Mouse (Mus musculus) hindbrain, embryonic 13.5 days (tissue): ENCODE measurements around the gene Dop1a. TPM values are rescaled to one million over a fixed set of nuclear protein-coding genes. Genes with fewer than 3 reads are reported as not detected.

ENCODE experiments used
- ATAC-seq: fragments of 200-750 bp; cut with Nextera tagmentation; 2 replicates; pipeline ENCODE4 v1.8.0; 2017; ENCODE audit warnings: moderate TSS enrichment; ENCODE audit not compliant: low FRiP score
- H3K27ac ChIP-seq: fragments of 300-500 bp; sonication (generic); 2 replicates; pipeline ENCODE4 v1.5.1; 2015; ENCODE audit warnings: inconsistent platforms, mild to moderate bottlenecking, moderate library complexity
- H3K27me3 ChIP-seq: fragments of 300-500 bp; sonication (generic); 2 replicates; pipeline ENCODE4 v1.6.1; 2015; ENCODE audit warnings: mild to moderate bottlenecking, inconsistent platforms
- H3K36me3 ChIP-seq: fragments of 300-500 bp; sonication (generic); 2 replicates; pipeline ENCODE4 v1.6.1; 2015; ENCODE audit warnings: mild to moderate bottlenecking, inconsistent platforms
- H3K4me1 ChIP-seq: fragments of 300-500 bp; sonication (generic); replicated peaks from 2 replicates; pipeline ENCODE4 v1.6.1; 2015; ENCODE audit warnings: inconsistent platforms
- H3K4me2 ChIP-seq: fragments of 300-500 bp; sonication (generic); 2 replicates; pipeline ENCODE4 v1.6.1; 2015; ENCODE audit warnings: inconsistent platforms, mild to moderate bottlenecking, moderate library complexity
- H3K4me3 ChIP-seq: fragments of 300-500 bp; sonication (generic); 2 replicates; pipeline ENCODE4 v1.5.1; 2015; ENCODE audit warnings: mild to moderate bottlenecking, inconsistent platforms
- H3K9ac ChIP-seq: fragments of 300-500 bp; sonication (generic); 2 replicates; pipeline ENCODE4 v1.6.1; 2015; ENCODE audit warnings: mild to moderate bottlenecking, inconsistent platforms
- H3K9me3 ChIP-seq: fragments of 300-500 bp; sonication (generic); 2 replicates; pipeline ENCODE4 v1.6.1; 2016; ENCODE audit warnings: inconsistent platforms
- whole genome bisulfite sequencing: fragments of 180-500 bp; shearing (Covaris S2); methylation state at CpG from one replicate; pipeline ENCODE4 v1.1.7; 2015; 5-methylcytosine and 5-hydroxymethylcytosine counted together
- polyA plus RNA-seq: library from polyadenylated mRNA; unstranded; fragments of >200 nt; fragmentation: Nextera tagmentation; extraction: Ambion mirVana; gene quantifications from 2 replicates; pipeline ENCODE4 v1.2.1, GENCODE M21; 2015

The Dop1a gene
- 28.5 and 31.7 TPM in 2 replicates for polyA plus RNA-seq

DNA sequence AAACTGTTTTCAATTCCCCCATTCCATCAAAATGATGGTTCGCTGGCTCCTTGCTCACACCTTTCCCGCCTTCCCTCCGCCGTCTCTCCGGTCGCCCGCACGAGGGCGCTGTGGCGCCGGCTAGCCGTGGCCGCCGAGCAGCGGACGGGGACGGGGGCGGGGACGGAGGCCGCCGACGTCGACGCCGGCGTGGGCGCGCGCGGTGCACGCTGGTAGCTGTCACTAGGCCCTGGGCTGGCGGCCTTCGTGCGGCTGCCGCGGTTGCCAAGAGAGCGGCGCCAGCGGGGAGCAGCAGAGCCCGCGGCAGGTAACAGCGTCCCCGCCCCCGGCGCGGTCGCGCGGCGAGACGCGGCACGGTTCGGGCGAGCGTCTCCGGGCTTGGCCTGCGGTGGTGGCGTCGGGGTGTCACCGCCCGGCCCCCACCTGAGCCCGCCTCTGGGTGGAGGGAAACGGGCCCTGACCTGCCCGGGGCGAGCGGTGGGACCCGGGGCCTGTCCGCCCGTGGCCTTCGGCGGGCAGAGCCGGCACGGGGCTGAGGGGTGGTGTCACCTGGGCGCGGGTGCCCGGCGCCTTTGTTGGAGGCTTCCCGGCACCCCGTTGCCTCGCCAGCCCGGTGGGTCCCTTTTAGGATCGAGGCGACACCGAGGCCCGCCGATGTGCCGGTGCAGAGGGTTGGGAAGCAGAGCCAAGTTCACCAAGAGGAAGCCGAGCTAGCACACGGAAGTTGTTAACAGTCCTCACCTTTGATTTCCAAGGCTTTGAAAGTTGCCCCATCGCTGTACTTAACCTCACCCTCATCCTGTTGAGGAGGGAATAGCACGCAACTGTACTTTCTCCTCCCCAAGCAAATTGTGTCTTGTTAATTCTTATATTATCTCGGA is at the start of gene Dop1a:
Gene Dop1a, plus strand, starts transcription at position 165 of the 881 bp plus-strand sequence.
- WGBS = under 1% methylated on average over 89 of the region's 93 CpGs
- Histone ChIP-seq H3K4me1 (peaks cover 28% of the 10 kb centered on the region), H3K27me3 (0 out of 2 replicates have a peak, but pooled peaks cover 10% of the 10 kb centered on the region), H3K9ac (peak within 1 kb of the TSS; percentile 97), H3K4me2 (peak within 1 kb of the TSS; percentile 60), H3K9me3 (no peaks in the 10 kb centered on the region), H3K4me3 (peak within 1 kb of the TSS; percentile 96), H3K36me3 (no peaks in the 10 kb centered on the region), H3K27ac (peak within 1 kb of the TSS; percentile 89)
- peak; percentile 94 for ATAC-seq

DNA sequence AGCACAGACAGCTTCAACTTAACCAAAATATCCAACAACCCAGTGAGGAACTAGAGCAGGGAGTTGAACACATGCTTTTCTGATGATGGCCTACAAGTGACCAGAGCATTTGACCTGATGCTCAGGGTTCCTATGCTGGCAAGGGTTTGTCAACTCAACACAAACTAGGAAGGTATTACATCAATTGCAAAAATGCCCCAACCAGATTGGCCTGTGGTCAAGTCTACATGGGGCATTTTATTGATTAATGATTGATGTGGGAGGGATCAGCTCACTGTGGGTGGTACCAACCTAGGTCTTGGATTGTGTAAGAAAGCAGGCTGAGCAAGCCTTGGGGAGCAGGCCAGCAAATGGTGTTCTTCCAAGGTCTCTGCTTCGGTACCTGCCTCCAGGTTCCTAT is 49.0 kb upstream of the Dop1a start:
- no peaks in the 10 kb centered on the region for H3K27me3 ChIP-seq
- H3K9me3 ChIP-seq = no peaks in the 10 kb centered on the region
- no peak overlapping the region for H3K9ac ChIP-seq
- 96% methylated on average over 1 of the region's 1 CpGs for WGBS
- no peak for ATAC-seq
- no peak overlapping the region for H3K4me3 ChIP-seq
- peaks cover under 1% of the 10 kb centered on the region; the same call in 1 of the 2 replicates for H3K36me3 ChIP-seq
- no peak overlapping the region for H3K27ac ChIP-seq
- no peak overlapping the region for H3K4me2 ChIP-seq
- no peaks in the 10 kb centered on the region for H3K4me1 ChIP-seq

DNA sequence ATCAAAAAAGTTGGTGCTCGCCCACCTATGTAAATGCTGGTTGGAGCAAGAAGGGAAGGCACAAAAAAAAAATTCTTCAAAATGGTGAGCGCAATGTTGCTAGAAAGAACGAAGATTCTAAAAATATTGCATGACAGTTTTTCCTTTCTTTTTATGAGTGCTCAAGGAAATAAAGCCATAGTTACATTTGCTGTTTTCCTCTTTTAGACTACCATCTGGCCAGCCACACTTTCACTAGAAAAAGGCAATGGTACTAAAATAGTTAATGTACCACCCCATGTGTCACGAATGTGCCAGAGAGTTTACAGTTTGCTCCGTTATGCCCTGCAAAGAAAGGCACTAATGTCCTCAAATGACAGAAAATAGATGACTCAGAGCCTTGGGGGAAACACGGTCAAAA is 47.6 kb upstream of the Dop1a start:
- ATAC-seq = no peak
- WGBS = 90% methylated on average over 6 of the region's 6 CpGs
- Histone ChIP-seq H3K36me3 (no peaks in the 10 kb centered on the region), H3K9me3 (no peaks in the 10 kb centered on the region), H3K4me3 (no peak overlapping the region), H3K4me1 (no peaks in the 10 kb centered on the region), H3K9ac (no peak overlapping the region), H3K27ac (no peak overlapping the region), H3K27me3 (no peaks in the 10 kb centered on the region), H3K4me2 (no peak overlapping the region)

DNA sequence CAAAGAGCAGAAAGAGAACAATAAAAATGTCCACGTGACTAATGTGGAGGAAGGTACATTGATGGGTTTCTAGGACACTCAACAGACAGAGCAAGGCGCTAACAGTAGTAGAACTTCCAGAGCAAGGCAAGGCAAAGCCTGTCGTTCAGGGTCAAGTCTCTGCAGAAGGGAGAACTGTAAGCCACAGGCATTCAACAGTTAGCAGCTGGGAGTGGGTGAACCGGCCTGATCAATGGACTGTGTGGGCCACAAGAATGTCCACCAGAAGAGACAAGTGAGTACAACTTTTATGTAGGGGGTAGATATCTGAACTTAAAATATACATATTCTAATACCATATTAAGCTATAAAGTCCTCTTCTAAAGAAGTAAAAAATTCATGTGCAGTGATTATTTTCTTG is 43.6 kb upstream of the Dop1a start:
- no peak for ATAC-seq
- Histone ChIP-seq H3K4me3 (no peak overlapping the region), H3K27me3 (no peaks in the 10 kb centered on the region), H3K9me3 (no peaks in the 10 kb centered on the region), H3K27ac (no peak overlapping the region), H3K4me2 (no peak overlapping the region), H3K9ac (no peak overlapping the region), H3K36me3 (no peaks in the 10 kb centered on the region), H3K4me1 (no peaks in the 10 kb centered on the region)
- WGBS = 87% methylated on average over 4 of the region's 4 CpGs

DNA sequence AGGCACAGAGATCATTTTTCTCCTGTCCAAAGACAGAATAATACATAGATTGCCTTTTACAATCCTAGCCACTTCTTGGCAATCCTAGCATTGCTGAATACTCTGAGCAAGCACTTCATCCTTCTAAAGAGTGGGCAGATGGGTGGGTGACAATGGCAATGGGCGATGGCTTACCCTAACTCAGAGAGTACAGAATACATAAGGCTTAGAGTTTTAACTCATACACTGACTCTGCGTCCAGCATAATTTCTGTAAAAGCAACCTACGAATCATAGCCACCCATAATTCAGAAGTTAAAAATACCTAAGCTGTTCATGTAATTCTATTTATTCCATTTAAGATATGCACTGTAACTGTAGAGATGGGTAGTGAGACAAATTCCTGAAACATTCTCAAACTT is 31.4 kb upstream of the Dop1a start:
- no peak overlapping the region for H3K27ac ChIP-seq
- no peak overlapping the region for H3K4me3 ChIP-seq
- H3K27me3 ChIP-seq = no peaks in the 10 kb centered on the region
- 94% methylated on average over 3 of the region's 3 CpGs for WGBS
- no peak overlapping the region for H3K9ac ChIP-seq
- H3K36me3 ChIP-seq = no peaks in the 10 kb centered on the region
- no peaks in the 10 kb centered on the region for H3K9me3 ChIP-seq
- no peak for ATAC-seq
- H3K4me2 ChIP-seq = no peak overlapping the region
- H3K4me1 ChIP-seq = peaks cover 6% of the 10 kb centered on the region; the same call in 1 of the 2 replicates

DNA sequence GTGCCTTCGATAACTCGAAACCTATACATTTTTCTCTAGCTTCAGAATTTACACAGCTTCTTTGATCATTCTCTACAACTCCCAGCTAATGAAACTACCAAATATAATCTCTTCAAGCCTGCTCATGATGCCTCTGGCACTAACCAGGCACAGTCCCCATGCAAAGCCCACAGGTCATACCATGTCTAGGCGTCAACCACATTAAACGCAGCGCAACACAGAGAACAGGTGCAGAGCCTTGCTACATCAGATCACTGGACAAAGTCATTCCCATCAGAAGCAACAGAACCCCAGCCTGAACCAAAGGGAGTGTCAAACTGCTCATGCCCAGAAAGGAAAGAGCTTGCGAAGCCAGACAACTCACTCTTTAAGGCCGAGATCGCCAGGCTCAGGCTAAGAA is 30.3 kb upstream of the Dop1a start:
- 93% methylated on average over 8 of the region's 8 CpGs for WGBS
- no peaks in the 10 kb centered on the region for H3K9me3 ChIP-seq
- ATAC-seq = no peak

DNA sequence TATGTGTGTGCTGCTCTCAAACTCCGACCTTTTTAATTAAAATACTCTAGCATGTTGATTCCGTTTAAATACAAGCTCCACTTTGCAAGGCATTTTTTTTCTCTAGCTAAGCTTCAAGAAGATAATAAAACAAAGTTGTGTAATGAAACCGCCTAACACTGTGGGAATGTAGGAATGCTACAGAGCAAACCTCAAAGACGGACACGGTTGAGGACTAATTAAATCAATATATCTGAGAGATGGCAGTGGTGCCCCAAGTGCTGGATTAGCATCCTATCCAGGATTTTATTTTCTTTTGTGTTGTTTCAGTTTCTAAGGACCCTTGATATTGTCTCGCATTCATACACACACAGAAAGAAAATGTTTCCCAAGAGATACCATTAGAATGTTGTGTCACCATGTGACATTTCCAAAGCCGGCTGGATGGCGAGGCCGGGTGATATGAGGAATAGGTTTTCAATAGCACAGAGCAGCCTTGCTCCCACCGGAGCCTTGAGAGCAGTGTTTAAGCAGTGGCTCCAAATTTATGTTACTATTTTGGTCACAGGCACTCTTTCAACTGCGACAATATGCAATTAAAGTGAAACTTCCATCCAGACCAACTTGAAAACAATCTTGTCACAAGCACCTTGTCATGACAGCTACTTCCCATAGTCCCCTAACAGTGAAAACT is 28.5 kb upstream of the Dop1a start:
- Histone ChIP-seq H3K4me2 (no peak overlapping the region), H3K9me3 (no peaks in the 10 kb centered on the region)
- 0 out of 2 replicates have a peak, but pooled peaks have one; percentile 43 for ATAC-seq

More for the DNA sequence above, 30.3 kb upstream of the Dop1a start:
- Histone ChIP-seq H3K4me3 (no peak overlapping the region), H3K27ac (no peak overlapping the region), H3K9ac (no peak overlapping the region), H3K4me1 (peaks cover 6% of the 10 kb centered on the region; the same call in 1 of the 2 replicates), H3K36me3 (no peaks in the 10 kb centered on the region), H3K27me3 (no peaks in the 10 kb centered on the region), H3K4me2 (no peak overlapping the region)

DNA sequence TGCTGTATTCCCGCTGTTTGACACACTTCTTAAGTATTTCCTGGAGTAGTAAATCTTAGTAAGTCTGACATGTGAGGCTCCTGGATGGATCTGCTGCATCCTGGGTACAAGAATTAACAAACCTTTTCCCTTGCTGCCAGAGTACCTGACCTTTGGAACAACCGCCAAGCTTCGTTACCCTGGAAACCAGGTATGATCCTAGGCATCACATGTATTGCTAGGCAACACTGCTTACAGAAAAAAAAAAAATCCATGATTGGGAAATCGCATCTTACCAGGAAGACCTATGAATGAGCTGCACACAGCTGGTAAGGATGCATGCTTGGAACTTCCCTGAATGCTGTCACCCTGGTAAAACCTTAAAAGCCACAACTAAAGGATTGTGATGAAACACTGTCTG is 24.7 kb upstream of the Dop1a start:
- H3K4me2 ChIP-seq = no peak overlapping the region
- H3K9me3 ChIP-seq = no peaks in the 10 kb centered on the region
- no peak overlapping the region for H3K9ac ChIP-seq
- no peak overlapping the region for H3K4me3 ChIP-seq
- peaks cover 13% of the 10 kb centered on the region; the same call in 1 of the 2 replicates for H3K4me1 ChIP-seq
- H3K36me3 ChIP-seq = no peaks in the 10 kb centered on the region
- 81% methylated on average over 4 of the region's 4 CpGs for WGBS
- H3K27ac ChIP-seq = no peak overlapping the region; the same call in 1 of the 2 replicates
- H3K27me3 ChIP-seq = no peaks in the 10 kb centered on the region
- ATAC-seq = no peak

More for the DNA sequence above, 28.5 kb upstream of the Dop1a start:
- WGBS = 56% methylated on average over 11 of the region's 11 CpGs
- Histone ChIP-seq H3K27me3 (no peaks in the 10 kb centered on the region), H3K27ac (no peak overlapping the region), H3K9ac (no peak overlapping the region), H3K36me3 (no peaks in the 10 kb centered on the region), H3K4me3 (no peak overlapping the region), H3K4me1 (peaks cover 13% of the 10 kb centered on the region; the same call in 1 of the 2 replicates)

DNA sequence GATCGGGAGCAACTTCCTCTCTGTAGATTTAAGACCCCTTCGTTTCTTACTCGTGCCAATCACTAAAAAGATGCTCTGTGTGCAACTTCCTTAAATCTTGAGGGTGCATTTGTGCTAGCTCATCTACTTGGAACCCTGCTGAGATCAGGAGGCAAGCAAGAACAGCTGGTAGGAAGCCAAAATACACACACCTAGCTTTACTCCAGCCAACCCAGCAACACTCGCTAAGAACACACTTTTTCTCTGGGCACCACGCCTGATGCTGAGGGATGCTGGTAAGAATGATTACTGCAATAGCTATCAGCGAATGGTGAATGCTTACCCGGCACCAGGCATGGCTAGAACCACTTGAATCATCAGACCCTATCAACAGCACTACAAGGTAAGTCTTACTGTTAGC is 20.1 kb upstream of the Dop1a start:
- H3K27me3 ChIP-seq = no peaks in the 10 kb centered on the region
- H3K9me3 ChIP-seq = no peaks in the 10 kb centered on the region
- no peak overlapping the region for H3K27ac ChIP-seq
- H3K9ac ChIP-seq = no peak overlapping the region
- no peak overlapping the region for H3K4me2 ChIP-seq
- no peak for ATAC-seq
- no peaks in the 10 kb centered on the region for H3K36me3 ChIP-seq
- whole genome bisulfite sequencing = 91% methylated on average over 7 of the region's 7 CpGs
- no peak overlapping the region for H3K4me3 ChIP-seq
- peaks cover 18% of the 10 kb centered on the region for H3K4me1 ChIP-seq

DNA sequence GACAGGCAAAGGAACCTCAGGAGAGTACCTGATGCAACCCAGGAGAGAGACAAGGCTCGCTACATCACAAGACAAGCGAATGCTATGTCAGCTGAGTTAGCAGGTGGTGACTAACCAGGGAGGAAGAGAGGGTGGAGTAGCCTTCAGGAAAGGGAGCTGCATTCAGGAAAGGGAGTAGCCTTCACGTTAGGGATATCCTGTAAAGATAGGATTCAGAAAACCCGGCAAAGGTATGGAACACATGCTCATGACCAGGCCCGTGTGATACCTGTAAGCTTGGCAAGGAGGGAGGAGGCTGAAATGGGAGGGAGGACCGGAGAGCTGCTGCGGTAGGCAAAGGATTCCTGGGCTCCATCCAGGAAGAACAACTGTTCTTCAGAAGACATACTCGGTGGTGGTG is 19.5 kb upstream of the Dop1a start:
- H3K9me3 ChIP-seq = no peaks in the 10 kb centered on the region
- ATAC-seq = no peak
- 85% methylated on average over 8 of the region's 8 CpGs for WGBS

DNA sequence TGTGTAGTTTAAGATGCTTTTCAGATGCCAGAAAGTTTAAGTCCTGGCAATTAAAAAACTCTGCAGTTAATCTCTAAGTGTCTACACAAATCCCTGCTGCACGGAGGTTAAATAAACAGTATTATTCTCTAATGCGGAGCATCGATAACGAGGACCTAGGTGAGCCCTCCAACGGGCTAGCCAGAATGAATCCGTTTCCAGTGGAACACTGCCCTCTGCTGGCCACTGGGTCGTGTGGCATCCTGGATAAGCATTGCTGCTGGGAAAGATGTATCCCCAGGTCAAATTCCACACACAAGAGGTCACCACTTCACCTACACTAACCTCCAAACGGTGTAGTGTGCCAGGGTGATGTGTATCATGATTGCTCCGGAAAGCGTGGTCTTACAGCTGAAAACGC is 17.4 kb upstream of the Dop1a start:
- ATAC-seq = peak; percentile 47
- H3K9ac ChIP-seq = no peak overlapping the region
- WGBS = 8% methylated on average over 11 of the region's 11 CpGs
- no peaks in the 10 kb centered on the region for H3K9me3 ChIP-seq
- H3K27me3 ChIP-seq = no peaks in the 10 kb centered on the region
- H3K27ac ChIP-seq = no peak overlapping the region
- no peaks in the 10 kb centered on the region for H3K36me3 ChIP-seq
- H3K4me2 ChIP-seq = 0 out of 2 replicates have a peak overlapping the region, but pooled peaks have one; percentile 27
- peaks cover 10% of the 10 kb centered on the region for H3K4me1 ChIP-seq
- no peak overlapping the region for H3K4me3 ChIP-seq

More for the DNA sequence above, 19.5 kb upstream of the Dop1a start:
- Histone ChIP-seq H3K27ac (no peak overlapping the region), H3K27me3 (no peaks in the 10 kb centered on the region), H3K4me1 (peaks cover 14% of the 10 kb centered on the region), H3K4me2 (no peak overlapping the region), H3K4me3 (no peak overlapping the region), H3K36me3 (no peaks in the 10 kb centered on the region), H3K9ac (no peak overlapping the region)

DNA sequence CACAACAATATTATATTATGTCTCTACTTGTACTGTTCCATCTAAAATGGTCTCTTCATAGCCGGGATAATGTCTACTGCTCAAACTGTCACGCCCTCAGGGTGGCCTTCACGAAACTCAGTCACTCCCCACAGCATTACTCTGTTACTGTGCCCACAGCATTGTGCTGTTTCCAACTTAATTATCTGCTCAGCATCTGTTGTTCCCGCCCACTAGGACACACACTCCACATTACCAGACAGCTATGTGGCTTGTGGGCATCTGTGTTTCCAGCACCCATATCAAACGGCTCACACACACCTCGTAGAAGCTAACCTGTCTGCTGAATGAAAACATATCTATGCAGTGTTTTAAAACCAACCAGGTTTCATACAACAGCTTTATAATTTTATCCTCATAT is 15.9 kb upstream of the Dop1a start:
- no peak overlapping the region for H3K9ac ChIP-seq
- WGBS = 38% methylated on average over 6 of the region's 6 CpGs
- H3K4me2 ChIP-seq = peak overlapping the region; percentile 52
- no peak overlapping the region for H3K4me3 ChIP-seq
- H3K27ac ChIP-seq = no peak overlapping the region
- no peaks in the 10 kb centered on the region for H3K9me3 ChIP-seq
- H3K4me1 ChIP-seq = peaks cover 10% of the 10 kb centered on the region
- H3K36me3 ChIP-seq = no peaks in the 10 kb centered on the region
- H3K27me3 ChIP-seq = no peaks in the 10 kb centered on the region
- peak; percentile 55 for ATAC-seq
